In genomic region chr10:91734691-91735090, GRCm38 (mm10) we compare ENCODE assay signal across 20 mouse cellular contexts.
A peak's percentile ranks its signal among the peaks of the same experiment; 100 is the strongest.
DNase-seq lines count a peak whose midpoint lies in the region; ATAC-seq and TF ChIP-seq lines count a peak whose summit lies in the region.
"Had no signal": no experiment of that assay in that cellular context is flagged by ENCODE, and none has a peak within 500 bp of the region (broad histone marks: within the 10 kb centered on the region; RNA-seq: fewer than 3 reads in every experiment).

No protein-coding gene starts in this region.

- no peak overlapping the region for H3K9ac ChIP-seq in heart, postnatal 0 days (replicated peaks; ENCODE audit: low read depth, low read length)
- H3K9ac ChIP-seq in heart, embryonic 12.5 days: no peak overlapping the region
- H3K9ac ChIP-seq in kidney, postnatal 0 days (ENCODE audit: low read depth, low read length): no peak overlapping the region
- no peak overlapping the region for H3K9ac ChIP-seq in midbrain, embryonic 14.5 days (replicated peaks; ENCODE audit: low read length)
- H3K9ac ChIP-seq: limb, embryonic 13.5 days; liver, embryonic 13.5 days; neural tube, embryonic 13.5 days had no signal

- no peak for TF ChIP-seq EP300 in heart, postnatal 0 days (IDR thresholded peaks at IDR 0.05; ENCODE audit: low read depth)

- no peak for ATAC-seq in heart, postnatal 0 days (ENCODE audit: insufficient read depth, low read depth)
- no peak for ATAC-seq in heart, embryonic 12.5 days (ENCODE audit: insufficient number of reproducible peaks, low FRiP score)
- ATAC-seq in kidney, postnatal 0 days (replicated peaks; ENCODE audit: low FRiP score, low read depth): no peak
- ATAC-seq in midbrain, embryonic 14.5 days (ENCODE audit: low FRiP score, low TSS enrichment): no peak
- ATAC-seq: activated CD4-positive, CD25-positive, alpha-beta regulatory T cell, adult 4 months had no signal

- no peak for TF ChIP-seq POLR2A in cortical plate, adult 2 months (IDR thresholded peaks at IDR 0.05; ENCODE audit: extremely low read depth, insufficient read depth, low read length)

- no peak overlapping the region for H3K27ac ChIP-seq in heart, postnatal 0 days (ENCODE audit: low read depth)
- H3K27ac ChIP-seq in heart, embryonic 12.5 days (ENCODE audit: poor library complexity, severe bottlenecking): no peak overlapping the region
- H3K27ac ChIP-seq in kidney, postnatal 0 days: no peak overlapping the region
- H3K27ac ChIP-seq in midbrain, embryonic 14.5 days (replicated peaks; ENCODE audit: low read depth, low read length): peak overlapping the region; percentile 34; the same call in 1 of the 2 replicates
- H3K27ac ChIP-seq in midbrain, embryonic 10.5 days (replicated peaks): no peak overlapping the region
- H3K27ac ChIP-seq in cortical plate, adult 2 months (ENCODE audit: insufficient read depth, low read length): no peak overlapping the region
- H3K27ac ChIP-seq: forebrain, embryonic 10.5 days; gastrocnemius, adult 2 months; limb, embryonic 13.5 days; liver, embryonic 13.5 days; neural tube, embryonic 13.5 days had no signal

- no peaks in the 10 kb centered on the region for H3K9me3 ChIP-seq in heart, postnatal 0 days (replicated peaks; ENCODE audit: control insufficient read depth, low read length)
- no peaks in the 10 kb centered on the region for H3K9me3 ChIP-seq in heart, embryonic 12.5 days (replicated peaks)
- H3K9me3 ChIP-seq in kidney, postnatal 0 days (replicated peaks; ENCODE audit: low read length): no peaks in the 10 kb centered on the region
- no peaks in the 10 kb centered on the region for H3K9me3 ChIP-seq in midbrain, embryonic 14.5 days (ENCODE audit: control insufficient read depth, low read length)
- no peaks in the 10 kb centered on the region for H3K9me3 ChIP-seq in midbrain, embryonic 10.5 days (replicated peaks)
- H3K9me3 ChIP-seq: forebrain, embryonic 10.5 days; limb, embryonic 13.5 days; liver, embryonic 13.5 days; neural tube, embryonic 13.5 days had no signal

- H3K4me3 ChIP-seq in heart, postnatal 0 days (ENCODE audit: low read depth, low read length): no peak overlapping the region
- no peak overlapping the region for H3K4me3 ChIP-seq in heart, embryonic 12.5 days
- no peak overlapping the region for H3K4me3 ChIP-seq in kidney, postnatal 0 days (replicated peaks; ENCODE audit: low read depth, low read length)
- H3K4me3 ChIP-seq in midbrain, embryonic 14.5 days (replicated peaks; ENCODE audit: low read depth, low read length): no peak overlapping the region
- no peak overlapping the region for H3K4me3 ChIP-seq in midbrain, embryonic 10.5 days
- H3K4me3 ChIP-seq in cortical plate, adult 2 months (ENCODE audit: insufficient read depth, low read length): no peak overlapping the region
- H3K4me3 ChIP-seq: forebrain, embryonic 10.5 days; gastrocnemius, adult 2 months; limb, embryonic 13.5 days; liver, embryonic 13.5 days; neural tube, embryonic 13.5 days had no signal

- H3K4me2 ChIP-seq in heart, postnatal 0 days (ENCODE audit: low read depth, low read length): no peak overlapping the region
- no peak overlapping the region for H3K4me2 ChIP-seq in heart, embryonic 12.5 days
- H3K4me2 ChIP-seq in kidney, postnatal 0 days (ENCODE audit: low read length): no peak overlapping the region
- H3K4me2 ChIP-seq in midbrain, embryonic 14.5 days (ENCODE audit: low read length): no peak overlapping the region
- H3K4me2 ChIP-seq: limb, embryonic 13.5 days; liver, embryonic 13.5 days; neural tube, embryonic 13.5 days had no signal

- peak; percentile 44 for TF ChIP-seq CTCF in heart, postnatal 0 days (IDR thresholded peaks at IDR 0.05; ENCODE audit: low read depth)
- TF ChIP-seq CTCF in kidney, postnatal 0 days (IDR thresholded peaks at IDR 0.05; ENCODE audit: low read depth): peak; percentile 51; the same call in 1 of the 2 replicates
- TF ChIP-seq CTCF in cortical plate, adult 2 months (IDR thresholded peaks at IDR 0.05; ENCODE audit: extremely low read depth, insufficient read depth, low read length): 0 out of 2 replicates have a peak, but pooled peaks have one; percentile 5

- no peaks in the 10 kb centered on the region for H3K27me3 ChIP-seq in heart, postnatal 0 days (ENCODE audit: control insufficient read depth, insufficient read depth, low read length)
- H3K27me3 ChIP-seq in heart, embryonic 12.5 days (replicated peaks): no peaks in the 10 kb centered on the region
- no peaks in the 10 kb centered on the region for H3K27me3 ChIP-seq in kidney, postnatal 0 days (ENCODE audit: insufficient read depth, low read length)
- no peaks in the 10 kb centered on the region for H3K27me3 ChIP-seq in midbrain, embryonic 14.5 days (ENCODE audit: control insufficient read depth, insufficient read depth, low read length)
- H3K27me3 ChIP-seq in midbrain, embryonic 10.5 days (ENCODE audit: low read depth, poor library complexity, severe bottlenecking): no peaks in the 10 kb centered on the region; the same call in 1 of the 2 replicates
- H3K27me3 ChIP-seq: limb, embryonic 13.5 days; liver, embryonic 13.5 days; neural tube, embryonic 13.5 days had no signal

- no peaks in the 10 kb centered on the region for H3K36me3 ChIP-seq in heart, postnatal 0 days (replicated peaks; ENCODE audit: control insufficient read depth, insufficient read depth, low read length)
- H3K36me3 ChIP-seq in heart, embryonic 12.5 days: no peaks in the 10 kb centered on the region
- no peaks in the 10 kb centered on the region for H3K36me3 ChIP-seq in kidney, postnatal 0 days (ENCODE audit: insufficient read depth, low read length)
- H3K36me3 ChIP-seq in midbrain, embryonic 14.5 days (ENCODE audit: control insufficient read depth, insufficient read depth, low read length): no peaks in the 10 kb centered on the region
- no peaks in the 10 kb centered on the region for H3K36me3 ChIP-seq in midbrain, embryonic 10.5 days
- H3K36me3 ChIP-seq: forebrain, embryonic 10.5 days; limb, embryonic 13.5 days; liver, embryonic 13.5 days; neural tube, embryonic 13.5 days had no signal

- no peak for DNase-seq in heart, postnatal 0 days (ENCODE audit: low spot score)
- no peak for DNase-seq in kidney, postnatal 0 days (ENCODE audit: low spot score)
- no peak for DNase-seq in kidney, postnatal 25 days
- DNase-seq in midbrain, embryonic 14.5 days: no peak
- no peak for DNase-seq in midbrain, embryonic 10.5 days (ENCODE audit: low spot score)
- DNase-seq in layer of hippocampus, adult 8-10 months (ENCODE audit: low spot score in 2 of 2): no peak
- DNase-seq: adrenal gland, postnatal 25 days; cerebellum, adult 18-20 months; cerebellum, postnatal 36 days; gastrocnemius, adult 2 months; kidney, adult 8-10 months; liver, embryonic 13.5 days; spleen, adult 18-20 months; thymus, postnatal 36 days had no signal

- WGBS in heart, postnatal 0 days: 75% methylated on average over 8 of the region's 8 CpGs
- 71% methylated on average over 8 of the region's 8 CpGs for WGBS in heart, embryonic 12.5 days
- 80% methylated on average over 8 of the region's 8 CpGs for WGBS in kidney, postnatal 0 days
- WGBS in midbrain, embryonic 14.5 days: 77% methylated on average over 8 of the region's 8 CpGs
- 81% methylated on average over 8 of the region's 8 CpGs for WGBS in midbrain, embryonic 10.5 days

- H3K4me1 ChIP-seq in heart, postnatal 0 days (ENCODE audit: control insufficient read depth, insufficient read depth): 0 out of 2 replicates have a peak, but pooled peaks cover 5% of the 10 kb centered on the region
- peaks cover 5% of the 10 kb centered on the region for H3K4me1 ChIP-seq in heart, embryonic 12.5 days (replicated peaks)
- no peaks in the 10 kb centered on the region for H3K4me1 ChIP-seq in kidney, postnatal 0 days (replicated peaks; ENCODE audit: insufficient read depth, low read length)
- H3K4me1 ChIP-seq in midbrain, embryonic 14.5 days (ENCODE audit: control insufficient read depth, insufficient read depth, low read length): no peaks in the 10 kb centered on the region
- H3K4me1 ChIP-seq in midbrain, embryonic 10.5 days: no peaks in the 10 kb centered on the region
- no peaks in the 10 kb centered on the region for H3K4me1 ChIP-seq in cortical plate, adult 2 months (ENCODE audit: control insufficient read depth, insufficient read depth, low read length)
- H3K4me1 ChIP-seq: forebrain, embryonic 10.5 days; liver, embryonic 13.5 days had no signal
